Mouse (Mus musculus): Measurements from ENCODE around the gene Tex30.

- TF ChIP-seq POLR2A (IDR thresholded peaks at IDR 0.05; ENCODE audit: control insufficient read depth, extremely low read depth, insufficient read depth, low read length, poor library complexity) (no peak), CTCF (IDR thresholded peaks at IDR 0.05; ENCODE audit: borderline replicate concordance, control insufficient read depth, extremely low read depth, insufficient read depth, low read length, poor library complexity) (no peak)
These were observed 37.6 kb downstream of the Tex30 start for GRCm38 (mm10) chr1:44064625-44065024.
